Comparison of ENCODE assay signal across 8 mouse cellular contexts in genomic region chr10:53462449-53463308, GRCm38 (mm10).
DNase-seq lines count a peak whose midpoint lies in the region; TF ChIP-seq lines count a peak whose summit lies in the region.

No protein-coding gene starts in this region.

- no peaks in the 10 kb centered on the region for H3K79me2 ChIP-seq in MEL (ENCODE audit: control insufficient read depth, insufficient read depth, low read length, poor library complexity)

- no peak for TF ChIP-seq POLR2A in MEL (IDR thresholded peaks at IDR 0.05; ENCODE audit: control insufficient read depth in 1 of 2, insufficient read depth in 1 of 2, low read depth in 1 of 2, low read length in 2 of 2, poor library complexity in 1 of 2)

- peak overlapping the region; percentile 21 to 24 for H3K4me3 ChIP-seq in MEL (ENCODE audit: control insufficient read depth in 1 of 2, insufficient read depth in 1 of 2, low read depth in 2 of 2, low read length in 2 of 2)
- H3K4me3 ChIP-seq in heart, embryonic 10.5 days = peak overlapping the region; percentile 23

- no peak for TF ChIP-seq EP300 in MEL (IDR thresholded peaks at IDR 0.05; ENCODE audit: low read depth in 1 of 2, low read length in 2 of 2)

- peaks cover 6 to 20% of the 10 kb centered on the region in 2 experiments for H3K4me1 ChIP-seq in MEL (ENCODE audit: control insufficient read depth in 1 of 2, insufficient read depth in 2 of 2, low read length in 2 of 2)
- peaks cover 38% of the 10 kb centered on the region for H3K4me1 ChIP-seq in heart, embryonic 10.5 days

- TF ChIP-seq CTCF in MEL (IDR thresholded peaks at IDR 0.05 in 2 of 3, conservative IDR thresholded peaks at IDR 0.05 in 1 of 3; ENCODE audit: control insufficient read depth in 1 of 3, insufficient read depth in 1 of 3, low read depth in 2 of 3, low read length in 3 of 3, poor library complexity in 1 of 3, severe bottlenecking in 1 of 3) = no peak

- H3K27me3 ChIP-seq in MEL (ENCODE audit: control insufficient read depth in 1 of 2, insufficient read depth in 2 of 2, low read length in 2 of 2) = no peaks in the 10 kb centered on the region; a peak in 1 of 4 replicates
- no peaks in the 10 kb centered on the region for H3K27me3 ChIP-seq in heart, embryonic 10.5 days (ENCODE audit: insufficient read depth, poor library complexity, severe bottlenecking)

- peaks cover 0 to 13% of the 10 kb centered on the region in 2 experiments; a peak in 2 of 4 replicates for H3K36me3 ChIP-seq in MEL (ENCODE audit: control insufficient read depth in 1 of 2, insufficient read depth in 2 of 2, low read length in 2 of 2)
- no peaks in the 10 kb centered on the region for H3K36me3 ChIP-seq in heart, embryonic 10.5 days

- TF ChIP-seq RAD21 in MEL (IDR thresholded peaks at IDR 0.05; ENCODE audit: low read depth, low read length) = no peak

- WGBS in heart, embryonic 10.5 days = 40% methylated on average over 15 of the region's 15 CpGs

- no peak overlapping the region for H3K27ac ChIP-seq in MEL (ENCODE audit: control insufficient read depth, low read depth, low read length)
- peak overlapping the region; percentile 62; the same call in 1 of the 2 replicates for H3K27ac ChIP-seq in heart, embryonic 10.5 days

- H3K9ac ChIP-seq in MEL (ENCODE audit: control insufficient read depth, low read depth, low read length, poor library complexity, severe bottlenecking) = no peak overlapping the region

- peak; percentile 71 for DNase-seq in MEL (ENCODE audit: low read depth, low spot score)
- DNase-seq in embryo, embryonic 11 days = peak; percentile 33
- no peak for DNase-seq in heart, embryonic 10.5 days (ENCODE audit: low spot score)
- peak; percentile 60 for DNase-seq in lung, postnatal 36 days
- no peak for DNase-seq in spleen, adult 18-20 months
- no peak for DNase-seq in kidney, postnatal 10 days
- no peak for DNase-seq in adrenal gland, postnatal 14 days
- no peak for DNase-seq in layer of hippocampus, postnatal 25 days (ENCODE audit: extremely low spot score in 1 of 2, low spot score in 1 of 2)

- H3K9me3 ChIP-seq in MEL (replicated peaks; ENCODE audit: insufficient read depth, low read length) = no peaks in the 10 kb centered on the region
- H3K9me3 ChIP-seq in heart, embryonic 10.5 days = no peaks in the 10 kb centered on the region

TF ChIP-seq in MEL, 35 proteins besides CTCF, POLR2A, EP300 and RAD21:
- TF ChIP-seq TBP (IDR thresholded peaks at IDR 0.05; ENCODE audit: low read depth, low read length) (peak; percentile 46; the same call in 1 of the 2 replicates), ZMIZ1 (IDR thresholded peaks at IDR 0.05; ENCODE audit: low read depth, low read length) (no peak), MYC (IDR thresholded peaks at IDR 0.05; ENCODE audit: low read depth, low read length) (no peak), NELFE (IDR thresholded peaks at IDR 0.05; ENCODE audit: low read depth, low read length) (0 out of 2 replicates have a peak, but pooled peaks have one; percentile 16)
TF ChIP-seq in MEL: peak in this region for 2.

Comparison
In these comparisons a context has a peak if more than half of its experiments do, and no peak if none do; other contexts are left out.
1. DNase-seq: peak in MEL (single experiment), embryo, embryonic 11 days (single experiment) and lung, postnatal 36 days (single experiment); none in heart, embryonic 10.5 days (single experiment), spleen, adult 18-20 months (0 of 2), kidney, postnatal 10 days (single experiment), adrenal gland, postnatal 14 days (single experiment) and layer of hippocampus, postnatal 25 days (0 of 2).